28 mouse cellular contexts compared by ENCODE assay signal in genomic region chr1:106866768-106867167, GRCm38 (mm10). TPM values are rescaled to one million over a fixed set of nuclear protein-coding genes. Genes with fewer than 3 reads are reported as not detected.
DNase-seq lines count a peak whose midpoint lies in the region; ATAC-seq and TF ChIP-seq lines count a peak whose summit lies in the region.
"Had no signal": no experiment of that assay in that cellular context is flagged by ENCODE, and none has a peak within 500 bp of the region (broad histone marks: within the 10 kb centered on the region; RNA-seq: fewer than 3 reads in every experiment).

No protein-coding gene starts in this region.

- H3K27me3 ChIP-seq in forebrain, postnatal 0 days (ENCODE audit: insufficient read depth, low read length): no peaks in the 10 kb centered on the region
- no peaks in the 10 kb centered on the region for H3K27me3 ChIP-seq in forebrain, embryonic 10.5 days (ENCODE audit: poor library complexity, severe bottlenecking)
- H3K27me3 ChIP-seq: embryonic facial prominence, embryonic 15.5 days; forebrain, embryonic 15.5 days; hindbrain, embryonic 12.5 days had no signal

- no peaks in the 10 kb centered on the region for H3K36me3 ChIP-seq in forebrain, postnatal 0 days (ENCODE audit: insufficient read depth)
- no peaks in the 10 kb centered on the region for H3K36me3 ChIP-seq in forebrain, embryonic 10.5 days (replicated peaks)
- H3K36me3 ChIP-seq: embryonic facial prominence, embryonic 15.5 days; forebrain, embryonic 15.5 days; hindbrain, embryonic 12.5 days; midbrain, embryonic 10.5 days had no signal

- no peak overlapping the region for H3K4me2 ChIP-seq in forebrain, postnatal 0 days (ENCODE audit: low read depth)
- H3K4me2 ChIP-seq: embryonic facial prominence, embryonic 15.5 days; forebrain, embryonic 15.5 days; hindbrain, embryonic 12.5 days had no signal

- no peak overlapping the region for H3K4me3 ChIP-seq in forebrain, postnatal 0 days (ENCODE audit: low read depth, low read length)
- no peak overlapping the region for H3K4me3 ChIP-seq in forebrain, embryonic 10.5 days
- H3K4me3 ChIP-seq: embryonic facial prominence, embryonic 15.5 days; forebrain, embryonic 15.5 days; heart, adult 2 months; hindbrain, embryonic 12.5 days; midbrain, embryonic 10.5 days had no signal

- TF ChIP-seq CTCF in forebrain, postnatal 0 days (IDR thresholded peaks at IDR 0.05; ENCODE audit: low read depth): no peak

- no peaks in the 10 kb centered on the region for H3K9me3 ChIP-seq in forebrain, postnatal 0 days (ENCODE audit: low read length)
- H3K9me3 ChIP-seq in forebrain, embryonic 10.5 days: no peaks in the 10 kb centered on the region
- H3K9me3 ChIP-seq: embryonic facial prominence, embryonic 15.5 days; forebrain, embryonic 15.5 days; hindbrain, embryonic 12.5 days; midbrain, embryonic 10.5 days had no signal

- no peaks in the 10 kb centered on the region for H3K4me1 ChIP-seq in forebrain, postnatal 0 days (ENCODE audit: insufficient read depth)
- no peaks in the 10 kb centered on the region for H3K4me1 ChIP-seq in forebrain, embryonic 10.5 days
- H3K4me1 ChIP-seq: forebrain, embryonic 15.5 days; hindbrain, embryonic 12.5 days; midbrain, embryonic 10.5 days had no signal

- ATAC-seq in forebrain, postnatal 0 days: no peak
- ATAC-seq: forebrain, embryonic 15.5 days had no signal

- WGBS in forebrain, postnatal 0 days: 54% methylated on average over 6 of the region's 6 CpGs
- WGBS in forebrain, embryonic 10.5 days: 91% methylated on average over 6 of the region's 6 CpGs

- peak; percentile 64 for DNase-seq in CD4-positive, CD25-positive, alpha-beta regulatory T cell, adult 2 months (ENCODE audit: low read depth, low spot score)
- DNase-seq in brain, adult 2 months (ENCODE audit: low read depth, low spot score): peak; percentile 30
- DNase-seq in thymus, adult 18-20 months: peak; percentile 43 to 67
- DNase-seq in thymus, postnatal 36 days: peak; percentile 69 to 78
- no peak for DNase-seq in forebrain, postnatal 0 days
- DNase-seq in forebrain, embryonic 10.5 days (ENCODE audit: extremely low spot score, low spot score): no peak
- no peak for DNase-seq in urinary bladder, postnatal 25 days (ENCODE audit: low spot score)
- DNase-seq: B cell, adult 2 months; cerebellum, adult 8-10 months; gastrocnemius, postnatal 25 days; heart, adult 2 months; kidney, adult 2 months had no signal

- no peak overlapping the region for H3K27ac ChIP-seq in forebrain, postnatal 0 days (ENCODE audit: low read depth, low read length)
- no peak overlapping the region for H3K27ac ChIP-seq in forebrain, embryonic 10.5 days
- H3K27ac ChIP-seq: embryonic facial prominence, embryonic 15.5 days; forebrain, embryonic 15.5 days; heart, adult 2 months; hindbrain, embryonic 12.5 days; kidney, postnatal 0 days; midbrain, embryonic 10.5 days; stomach, postnatal 0 days had no signal

- no peak overlapping the region for H3K9ac ChIP-seq in forebrain, postnatal 0 days
- H3K9ac ChIP-seq: embryonic facial prominence, embryonic 15.5 days; forebrain, embryonic 15.5 days; hindbrain, embryonic 12.5 days had no signal

RNA-seq across cellular contexts. Expression of gene Serpinb5, which starts 5.8 kb away (rescaled TPM):
- total RNA-seq in forebrain, postnatal 0 days (2014; rRNA removed): 0.38 TPM in 1 of 2 replicates, not detected in the other
- 0.06 and 0.08 TPM in 2 replicates for polyA plus RNA-seq in forebrain, postnatal 0 days (2015; fragmentation: Nextera tagmentation; extraction: Ambion mirVana)
- not detected in 2 replicates for polyA plus RNA-seq in forebrain, embryonic 10.5 days (2016; fragmentation: Nextera tagmentation; extraction: Ambion mirVana)
- total RNA-seq: adrenal gland, adult 18-20 months; common myeloid progenitor, adult 5-6 weeks; gastrocnemius, postnatal 25 days; heart, adult 2 months; heart, postnatal 25 days; layer of hippocampus, postnatal 14 days; left cerebral cortex, postnatal 10 days; liver, adult 2 months had no signal
- polyA plus RNA-seq: forebrain, embryonic 15.5 days; heart, embryonic 14.5 days; kidney, adult 2 months; limb, embryonic 11.5 days; liver, adult 2 months; liver, embryonic 16.5 days; midbrain, embryonic 10.5 days; neural tube, embryonic 11.5 days had no signal

Comparison
In these comparisons a context has a peak if more than half of its experiments do, and no peak if none do; other contexts are left out.
1. DNase-seq: peak in CD4-positive, CD25-positive, alpha-beta regulatory T cell, adult 2 months (single experiment), brain, adult 2 months (single experiment), thymus, adult 18-20 months (2 of 2) and thymus, postnatal 36 days (2 of 2); none in forebrain, postnatal 0 days (single experiment), forebrain, embryonic 10.5 days (single experiment) and urinary bladder, postnatal 25 days (single experiment).